Mouse (Mus musculus) spleen, adult 2 months (tissue): Measurements from ENCODE around the gene Ywhaq.

Experiments
- CTCF ChIP-seq: fragments of 200-500 bp; IDR thresholded peaks from 2 replicates; pipeline ENCODE4 v1.5.1; 2011; ENCODE audit warnings: mild to moderate bottlenecking, inconsistent platforms; ENCODE audit not compliant: insufficient read depth, insufficient read length, insufficient replicate concordance; ENCODE audit errors: extremely low read depth
- POLR2A ChIP-seq: fragments of 200-500 bp; IDR thresholded peaks from 2 replicates; pipeline ENCODE4 v1.6.1; 2011; ENCODE audit warnings: low read depth, low read length, inconsistent platforms

GRCm38 (mm10) chr12:21430140-21430539, 12.7 kb upstream of the Ywhaq start:
- TF ChIP-seq CTCF (no peak), POLR2A (no peak)
